Mouse (Mus musculus) spleen, postnatal 0 days (tissue): Measurements from ENCODE around the gene Nfkbie. TPM values are rescaled to one million over a fixed set of nuclear protein-coding genes. Genes with fewer than 3 reads are reported as not detected.

Experiments used
- polyA plus RNA-seq: library from polyadenylated mRNA; unstranded; fragments of >200 nt; fragmentation: Nextera tagmentation; extraction: Ambion mirVana; gene quantifications from 2 replicates; pipeline ENCODE4 v1.2.1, GENCODE M21; 2015

Gene Nfkbie
- 3.7 and 6.2 TPM in 2 replicates for polyA plus RNA-seq

GRCm38 (mm10) chr17:45555452-45556106 lies at the start of gene Nfkbie:
Gene Nfkbie (plus strand): TSS chr17:45555703.

GRCm38 (mm10) chr17:45506700-45507189 lies 48.8 kb upstream of the Nfkbie start, which contains the start of gene Aars2:
Gene Aars2 (plus strand): TSS chr17:45506841.

GRCm38 (mm10) chr17:45523263-45523662 lies 32.2 kb upstream of the Nfkbie start, which contains the start of gene Tcte1:
Gene Tcte1 (plus strand): TSS chr17:45523434.

GRCm38 (mm10) chr17:45549617-45550181 lies 5.8 kb upstream of the Nfkbie start, which contains the start of gene Tmem151b:
Gene Tmem151b (minus strand): TSS chr17:45549677.

GRCm38 (mm10) chr17:45563655-45564530 lies 8.4 kb downstream of the Nfkbie start, which contains the start of gene Slc35b2:
Gene Slc35b2 (plus strand): TSS chr17:45563874.

GRCm38 (mm10) chr17:45573087-45573779 lies 17.7 kb downstream of the Nfkbie start, which contains the start of gene Hsp90ab1:
Gene Hsp90ab1 (minus strand): TSS chr17:45573271.

GRCm38 (mm10) chr17:45599446-45600242 lies 44.1 kb downstream of the Nfkbie start, which contains the start of gene Slc29a1:
Gene Slc29a1 (minus strand): TSS chr17:45599606.

GRCm38 (mm10) chr17:45601877-45602304 lies 46.4 kb downstream of the Nfkbie start, which contains the start of gene Mymx:
Gene Mymx (minus strand): TSS chr17:45602102.

Other genes with a start within 250 kb of the Nfkbie start
- 47.0 and 47.8 TPM in 2 replicates for gene Cdc5l, start 122.0 kb upstream of the Nfkbie start, polyA plus RNA-seq
- gene Spats1, start 80.3 kb upstream of the Nfkbie start, polyA plus RNA-seq = 0.27 and 0.49 TPM in 2 replicates
- 4.8 and 5.2 TPM in 2 replicates for gene Aars2, start 48.9 kb upstream of the Nfkbie start, polyA plus RNA-seq
- not detected in 2 replicates for gene Tcte1, start 32.3 kb upstream of the Nfkbie start, polyA plus RNA-seq
- gene Tmem151b, start 6.0 kb upstream of the Nfkbie start, polyA plus RNA-seq = 0.13 TPM in 2 replicates
- gene Slc35b2, start 8.2 kb downstream of the Nfkbie start, polyA plus RNA-seq = 51.8 and 57.2 TPM in 2 replicates
- gene Hsp90ab1, start 17.6 kb downstream of the Nfkbie start, polyA plus RNA-seq = 776 and 792 TPM in 2 replicates
- gene Slc29a1, start 43.9 kb downstream of the Nfkbie start, polyA plus RNA-seq = 221 and 224 TPM in 2 replicates
- gene Mymx, start 46.4 kb downstream of the Nfkbie start, polyA plus RNA-seq = 0.35 TPM in 1 of 2 replicates, not detected in the other
- gene Capn11, start 103.6 kb downstream of the Nfkbie start, polyA plus RNA-seq = 0.05 and 0.15 TPM in 2 replicates
- gene Mrpl14, start 130.6 kb downstream of the Nfkbie start, polyA plus RNA-seq = 128 and 137 TPM in 2 replicates
- gene Tmem63b, start 131.2 kb downstream of the Nfkbie start, polyA plus RNA-seq = 5.7 and 7.3 TPM in 2 replicates
- not detected in 2 replicates for gene 1600014C23Rik, start 178.1 kb downstream of the Nfkbie start, polyA plus RNA-seq